Mouse (Mus musculus): ENCODE measurements around the gene Cers6. TPM values are rescaled to one million over a fixed set of nuclear protein-coding genes. Genes with fewer than 3 reads are reported as not detected.
A peak's percentile ranks its signal among the peaks of the same experiment; 100 is the strongest.

Cers6 gene
- total RNA-seq, 2 experiments from 2014 or later, result 7.3 to 10.9 TPM

GRCm38 (mm10) chr2:68995723-68996122, 134.5 kb downstream of the Cers6 start:
- ATAC-seq (replicated peaks; ENCODE audit: low FRiP score, poor library complexity, severe bottlenecking), result no peak

GRCm38 (mm10) chr2:68996268-68996667, 135.0 kb downstream of the Cers6 start:
- ATAC-seq (replicated peaks; ENCODE audit: low FRiP score, poor library complexity, severe bottlenecking), result no peak

DNA sequence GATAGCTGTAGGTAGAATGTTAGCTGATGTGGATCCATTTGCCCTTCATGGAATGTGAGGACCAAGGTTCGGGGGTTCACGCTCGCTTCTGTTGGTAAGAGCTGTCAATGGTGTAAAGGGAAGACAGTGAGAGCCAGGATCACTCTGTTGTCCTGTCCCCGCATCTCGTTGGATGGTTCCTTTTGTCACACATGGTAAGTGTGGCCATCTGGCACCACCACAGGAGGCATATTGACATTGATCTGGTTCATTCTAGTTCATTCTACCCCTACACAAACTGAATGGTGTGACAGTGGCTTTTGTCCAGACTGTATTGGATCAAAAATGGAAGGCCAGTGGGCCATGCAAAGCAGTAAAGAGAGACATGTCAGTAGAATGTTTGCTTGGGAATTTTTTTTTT, 142.8 kb downstream of the Cers6 start:
- ATAC-seq (replicated peaks; ENCODE audit: low FRiP score, poor library complexity, severe bottlenecking), result no peak

- ATAC-seq (replicated peaks; ENCODE audit: low FRiP score, poor library complexity, severe bottlenecking), result no peak
Measured at GRCm38 (mm10) chr2:69011392-69011791, 150.2 kb downstream of the Cers6 start.

DNA sequence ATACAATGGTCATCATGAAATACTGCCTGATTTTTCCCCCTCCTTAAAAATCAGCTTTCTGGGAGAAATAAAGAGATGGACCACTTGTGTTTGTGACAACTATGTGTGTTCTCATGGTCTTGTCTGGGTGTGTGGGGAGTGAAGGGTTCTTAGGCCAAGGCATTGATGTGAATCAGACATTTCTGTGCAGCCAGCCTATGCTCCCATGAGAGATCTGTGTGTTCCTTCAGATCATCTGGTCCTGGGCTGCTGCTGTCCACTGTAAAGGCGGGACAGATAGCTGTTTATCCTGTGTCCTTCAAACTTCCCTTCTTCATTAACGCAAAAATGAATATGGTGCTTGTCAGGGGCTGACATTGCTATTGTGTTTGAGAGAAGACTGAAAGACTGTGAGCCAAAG, 150.6 kb downstream of the Cers6 start:
- ATAC-seq (replicated peaks; ENCODE audit: low FRiP score, poor library complexity, severe bottlenecking), result no peak

- no peak for ATAC-seq (replicated peaks; ENCODE audit: low FRiP score, poor library complexity, severe bottlenecking)
Measured at GRCm38 (mm10) chr2:69014241-69014640, 153.0 kb downstream of the Cers6 start.

DNA sequence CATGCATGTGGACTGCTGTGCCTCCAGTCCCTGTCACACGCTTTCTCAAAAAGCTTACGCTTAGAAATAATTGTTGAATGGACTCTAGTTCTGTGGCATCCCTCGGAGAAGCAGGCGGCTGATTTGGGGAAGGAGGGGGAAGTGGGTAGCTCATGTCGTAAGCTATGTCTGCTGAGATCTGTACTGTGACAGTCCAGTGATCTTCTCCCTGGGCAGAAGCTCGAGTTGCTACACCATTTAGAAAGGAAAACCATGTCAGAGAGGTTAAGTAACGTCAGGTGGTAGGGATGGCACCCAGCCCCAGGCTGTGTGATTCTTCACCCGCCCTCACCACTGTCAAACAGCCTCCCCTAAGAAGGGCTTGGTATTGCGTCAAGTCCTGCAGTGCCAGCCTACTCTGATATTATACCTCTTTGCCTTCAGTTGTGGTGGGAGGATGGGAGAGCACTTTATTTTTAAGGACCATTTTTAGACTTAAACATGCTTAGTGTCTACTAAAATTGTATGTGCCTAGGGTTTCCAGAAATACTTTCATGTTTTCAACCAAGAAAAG, 154.0 kb downstream of the Cers6 start:
- ATAC-seq (replicated peaks; ENCODE audit: low FRiP score, poor library complexity, severe bottlenecking), result no peak

DNA sequence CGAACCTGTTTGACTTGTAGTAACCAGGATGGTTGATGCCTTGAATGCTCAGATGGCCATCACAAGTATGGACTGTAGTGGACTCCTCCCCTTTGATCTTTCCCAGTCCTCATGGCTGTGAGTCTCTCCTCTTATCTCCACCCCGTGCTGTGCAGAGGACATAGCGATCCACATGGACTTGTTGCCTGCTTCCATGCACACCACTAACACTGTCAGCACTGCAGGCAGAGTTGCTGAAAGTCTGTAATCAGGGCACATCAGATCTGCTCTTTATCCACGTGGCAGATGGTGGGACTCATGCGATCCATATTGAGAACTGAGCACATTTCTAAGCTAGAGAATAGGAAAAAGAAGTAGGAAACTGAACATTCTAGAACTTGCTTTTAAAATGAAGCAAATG, 154.6 kb downstream of the Cers6 start:
- ATAC-seq (replicated peaks; ENCODE audit: low FRiP score, poor library complexity, severe bottlenecking), result no peak

DNA sequence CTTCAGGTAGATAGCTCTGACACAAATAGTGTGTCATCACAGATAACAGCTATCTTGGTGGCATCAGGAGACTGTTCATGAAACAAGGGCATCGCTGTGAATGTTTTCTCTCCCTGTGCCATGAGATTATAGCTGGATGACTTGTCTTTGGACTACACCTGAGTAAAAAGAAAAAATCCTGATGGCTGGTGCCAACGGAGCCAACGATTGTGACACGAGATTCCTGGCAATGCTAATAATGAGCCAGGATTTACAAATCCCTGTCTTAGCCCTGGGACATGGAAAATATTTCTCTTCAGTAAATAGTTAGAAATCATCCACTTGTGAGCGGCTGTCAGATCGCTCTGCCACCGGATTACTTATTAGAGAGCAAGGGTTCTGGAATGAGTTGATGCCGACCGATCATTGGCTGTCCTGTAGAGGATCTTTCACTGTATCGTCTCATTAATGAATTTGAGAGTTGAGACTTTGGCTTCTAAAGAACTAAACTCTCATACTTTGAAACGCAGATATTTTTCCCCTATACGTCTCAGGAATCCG, 157.9 kb downstream of the Cers6 start:
- ATAC-seq (replicated peaks; ENCODE audit: low FRiP score, poor library complexity, severe bottlenecking), result no peak

DNA sequence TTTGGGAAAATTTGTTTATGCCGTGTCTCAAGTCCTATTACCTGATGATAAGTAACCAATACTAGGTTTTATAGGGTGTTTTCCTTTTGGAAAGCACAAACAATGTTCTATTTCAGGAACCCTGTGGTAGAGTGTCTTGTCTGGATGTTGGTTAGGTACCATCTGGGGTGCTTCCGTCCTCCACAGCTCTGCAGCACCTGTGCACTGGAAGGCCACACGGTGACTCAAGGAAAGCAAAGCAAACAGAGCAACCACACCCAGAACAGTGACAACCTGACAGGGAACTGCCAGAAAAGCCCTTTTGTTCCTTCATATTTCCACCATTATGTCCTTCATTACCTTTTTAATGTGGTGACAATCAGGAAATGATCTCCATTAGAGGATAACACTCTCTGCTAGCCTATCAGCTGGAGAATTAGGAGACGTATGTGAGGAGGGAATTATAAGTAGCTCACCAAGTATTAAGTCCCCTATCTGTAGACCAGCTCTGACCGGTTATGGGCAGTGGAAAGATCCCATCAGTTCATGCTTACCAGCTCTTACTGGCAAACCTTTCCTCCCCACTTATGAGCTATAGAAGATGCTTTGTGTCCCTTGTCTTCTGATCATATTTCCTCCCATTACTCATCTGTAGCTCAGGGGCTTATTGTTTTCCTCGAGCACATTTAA, 158.7 kb downstream of the Cers6 start:
- no peak for ATAC-seq (replicated peaks; ENCODE audit: low FRiP score, poor library complexity, severe bottlenecking)

DNA sequence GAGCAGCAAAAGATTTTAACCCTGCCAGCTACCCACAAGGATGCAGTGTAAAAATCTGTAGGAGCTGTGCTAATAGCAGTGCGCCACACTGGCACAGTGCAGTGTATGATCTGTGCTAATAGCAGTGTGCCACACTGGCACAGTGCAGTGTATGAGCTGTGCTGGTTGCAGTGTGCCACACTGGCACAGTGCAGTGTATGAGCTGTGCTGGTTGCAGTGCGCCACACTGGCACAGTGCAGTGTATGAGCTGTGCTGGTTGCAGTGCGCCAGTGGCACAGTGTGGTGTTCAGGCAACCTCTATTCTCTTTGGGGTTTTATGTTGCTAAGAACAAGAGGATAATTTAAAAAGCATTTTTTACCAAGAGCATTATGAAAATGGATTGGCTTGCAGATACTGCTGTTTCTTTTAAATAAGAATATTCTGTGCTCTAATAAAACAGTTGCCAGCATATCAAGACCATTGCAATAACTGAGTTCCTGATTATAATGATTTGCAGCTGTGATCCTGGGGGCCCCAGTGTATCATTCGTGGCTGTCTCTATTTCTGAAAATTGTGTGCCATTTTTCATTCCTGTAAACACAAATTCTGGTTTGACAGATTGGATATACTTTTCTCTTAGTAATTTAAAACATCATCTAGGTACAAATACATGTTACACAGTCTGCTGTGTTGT, 159.5 kb downstream of the Cers6 start:
- ATAC-seq (replicated peaks; ENCODE audit: low FRiP score, poor library complexity, severe bottlenecking), result no peak

DNA sequence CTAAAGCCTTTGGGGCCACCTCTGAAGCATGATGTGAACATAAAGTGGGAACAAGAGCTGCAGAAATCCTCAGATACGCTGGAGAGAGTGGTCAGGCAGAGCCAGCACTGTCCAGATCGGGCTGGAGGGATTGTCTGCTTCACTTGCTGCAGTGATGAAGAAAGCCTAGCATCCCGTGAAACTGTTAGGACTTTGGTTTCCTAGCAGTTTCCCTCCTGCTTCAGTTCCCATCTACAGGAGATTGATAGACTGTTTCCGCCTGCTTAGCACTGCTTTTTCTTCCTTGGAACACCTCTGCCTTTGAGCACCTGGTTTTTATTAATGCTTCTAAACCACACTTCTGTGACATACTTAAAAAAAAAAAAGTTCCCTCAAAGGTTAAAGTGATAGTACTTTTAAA, 160.3 kb downstream of the Cers6 start:
- ATAC-seq (replicated peaks; ENCODE audit: low FRiP score, poor library complexity, severe bottlenecking), result no peak

DNA sequence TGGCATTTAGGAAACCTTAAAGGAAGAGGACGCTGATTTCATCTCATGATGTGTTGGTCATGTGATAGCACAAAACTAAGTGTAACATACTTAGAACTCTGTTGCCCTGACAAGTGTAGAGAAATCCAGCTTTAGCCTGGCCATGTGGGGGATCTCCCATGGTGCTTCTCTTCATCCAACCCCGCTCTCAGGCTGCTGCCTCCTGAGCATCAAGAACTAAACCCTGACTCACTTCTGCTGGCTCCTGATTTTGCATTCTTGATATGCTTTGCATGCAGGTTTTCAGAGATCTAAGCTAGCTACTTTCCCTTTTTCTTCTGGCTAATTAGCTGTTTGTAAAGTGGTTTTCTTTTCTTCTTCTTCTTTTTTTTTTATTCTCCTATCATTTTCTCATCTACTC, 163.6 kb downstream of the Cers6 start:
- no peak for ATAC-seq (replicated peaks; ENCODE audit: low FRiP score, poor library complexity, severe bottlenecking)

DNA sequence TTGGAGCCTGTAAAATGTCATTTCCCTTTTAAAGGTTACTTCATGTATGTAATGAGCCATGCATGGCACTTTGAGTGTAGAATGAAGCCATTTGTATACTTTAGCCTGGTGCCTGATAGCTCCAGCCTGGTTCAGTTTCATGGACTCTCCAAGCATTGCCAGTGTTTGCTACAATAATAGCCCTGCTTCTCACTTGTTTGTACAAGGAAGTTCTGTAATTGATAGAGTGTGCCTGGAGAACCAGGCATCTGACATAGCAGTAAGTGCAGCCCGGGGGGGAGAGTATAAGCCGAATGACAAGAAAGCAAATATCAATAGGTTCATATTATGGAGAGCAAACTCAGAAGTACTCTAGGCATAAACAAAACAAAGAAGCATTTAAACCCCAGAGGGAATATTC, 171.3 kb downstream of the Cers6 start:
- no peak for ATAC-seq (replicated peaks; ENCODE audit: low FRiP score, poor library complexity, severe bottlenecking)

GRCm38 (mm10) chr2:69035457-69035856, 174.2 kb downstream of the Cers6 start:
- ATAC-seq (replicated peaks; ENCODE audit: low FRiP score, poor library complexity, severe bottlenecking), result no peak

DNA sequence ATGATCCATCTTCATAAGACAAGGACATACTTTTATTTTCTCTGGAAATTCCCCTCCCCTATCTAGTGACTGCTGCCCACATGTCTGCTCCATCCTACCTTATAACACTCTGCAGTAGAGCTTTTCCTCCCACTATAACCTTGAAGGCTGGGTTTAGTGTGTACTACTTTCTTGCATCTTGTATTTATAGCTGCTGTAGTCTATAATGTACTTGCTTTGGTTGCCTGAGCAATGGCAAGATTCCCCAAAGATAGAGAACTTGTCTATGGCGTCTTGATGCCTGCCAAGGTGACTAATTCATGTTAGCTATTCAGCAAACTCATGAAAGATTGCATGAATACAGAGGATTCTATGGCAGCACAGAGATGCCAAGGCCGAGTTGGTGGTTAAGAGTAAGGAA, 176.1 kb downstream of the Cers6 start:
- ATAC-seq (replicated peaks; ENCODE audit: low FRiP score, poor library complexity, severe bottlenecking), result no peak

DNA sequence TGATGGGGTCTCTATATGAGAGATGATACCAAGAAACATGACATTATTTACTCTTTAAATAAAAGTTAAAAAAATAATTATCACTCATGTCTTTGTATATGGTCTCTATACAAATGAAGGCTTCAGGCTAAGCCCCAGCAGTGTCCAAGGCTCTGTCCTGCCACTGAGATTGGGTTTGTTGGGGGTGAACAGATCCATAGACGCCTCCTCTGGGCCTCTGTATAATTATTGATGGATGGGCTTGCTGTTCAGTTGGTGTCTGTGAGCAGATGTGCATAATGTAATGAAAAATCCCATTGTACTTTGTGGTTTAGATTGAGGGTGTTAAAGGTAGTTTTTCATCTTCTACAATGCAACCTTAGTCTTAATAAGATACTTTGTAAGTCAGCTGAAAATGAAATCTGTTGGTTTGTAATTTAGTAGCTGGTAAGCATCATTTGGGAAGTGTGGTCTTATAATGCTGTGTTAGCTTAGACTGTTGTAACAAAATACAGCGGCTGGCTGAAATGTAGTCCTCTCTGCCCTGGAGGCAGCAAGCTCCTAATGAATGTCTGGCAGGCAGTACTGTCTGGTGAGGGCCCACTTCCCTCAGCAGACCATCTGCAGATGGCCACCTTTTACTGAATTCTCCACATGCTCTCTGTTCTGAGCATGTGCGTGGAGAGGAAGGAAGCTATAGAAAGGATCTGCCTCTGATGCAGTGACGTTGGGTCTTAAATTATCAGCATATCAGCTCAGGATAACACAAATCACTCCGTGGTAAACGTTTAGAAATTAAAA, 181.3 kb downstream of the Cers6 start:
- no peak for ATAC-seq (replicated peaks; ENCODE audit: low FRiP score, poor library complexity, severe bottlenecking)

- 0 out of 2 replicates have a peak, but pooled peaks have one; percentile 34 for ATAC-seq (replicated peaks; ENCODE audit: low FRiP score, poor library complexity, severe bottlenecking)
Measured at GRCm38 (mm10) chr2:69043431-69044118, 182.3 kb downstream of the Cers6 start.

GRCm38 (mm10) chr2:69045926-69046325, 184.7 kb downstream of the Cers6 start:
- ATAC-seq (replicated peaks; ENCODE audit: low FRiP score, poor library complexity, severe bottlenecking), result no peak

- no peak for ATAC-seq (replicated peaks; ENCODE audit: low FRiP score, poor library complexity, severe bottlenecking)
Measured at GRCm38 (mm10) chr2:69047297-69047696, 186.1 kb downstream of the Cers6 start.

All from erythroid progenitor cell, adult 5-6 weeks (primary cell).